Mouse (Mus musculus) stomach, postnatal 0 days (tissue): ENCODE data around the gene Nox3.

Experiments used
- CTCF ChIP-seq: IDR thresholded peaks from 2 replicates; pipeline ENCODE4 v1.5.1; 2016; ENCODE audit warnings: antibody characterized with exemption, low read depth, mild to moderate bottlenecking, moderate library complexity
- EP300 ChIP-seq: optimal IDR thresholded peaks from 2 replicates; pipeline ENCODE3; 2016; ENCODE audit warnings: antibody characterized with exemption

DNA sequence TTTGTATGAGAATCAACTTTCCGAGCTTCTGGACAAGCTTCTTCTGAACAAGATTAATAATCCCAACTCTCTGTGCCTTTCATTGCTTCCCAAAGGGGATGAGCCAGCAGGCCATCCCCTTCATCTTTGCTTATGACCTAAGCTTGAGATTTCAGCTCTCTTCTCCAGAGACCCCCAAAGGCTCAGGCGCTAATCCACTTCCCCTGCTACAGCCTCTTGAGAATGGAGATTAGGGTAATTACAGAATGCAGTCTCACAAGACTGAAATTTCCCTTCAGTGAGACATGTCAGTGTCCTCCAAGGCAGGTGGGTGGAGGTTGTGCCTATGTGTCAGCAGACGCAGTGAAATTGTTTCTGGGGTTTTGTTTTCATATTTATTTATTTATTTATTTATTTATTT lies 45.7 kb downstream of the Nox3 start:
- TF ChIP-seq CTCF (no peak), EP300 (no peak)
